Mouse (Mus musculus) CH12.LX (cell line): Measurements from ENCODE around the gene Dpep1. TPM values are rescaled to one million over a fixed set of nuclear protein-coding genes. Genes with fewer than 3 reads are reported as not detected.
A peak's percentile ranks its signal among the peaks of the same experiment; 100 is the strongest.

Experiments
- DNase-seq: peaks from one replicate; pipeline ENCODE4 v3.0.0-alpha.2; 2013; ENCODE audit errors: extremely low read depth
- H3K27ac ChIP-seq: 2 replicates; pipeline ENCODE4 v1.5.1; 2012; ENCODE audit warnings: low read depth, mild to moderate bottlenecking, control low read depth, moderate library complexity; ENCODE audit not compliant: insufficient read depth
- H3K27me3 ChIP-seq: replicated peaks from 2 replicates; pipeline ENCODE3; 2012; ENCODE audit warnings: inconsistent platforms
- H3K36me3 ChIP-seq, 2 experiments: replicated peaks in 1 of 2; 2 replicates each; pipeline versions ENCODE3 to v1.6.1; 2012; ENCODE audit warnings: inconsistent platforms in 1 of 2, low read length in 1 of 2, mild to moderate bottlenecking in 1 of 2, mixed read lengths in 1 of 2, moderate library complexity in 1 of 2; ENCODE audit not compliant: control insufficient read depth in 1 of 2, insufficient read depth in 1 of 2
- H3K4me1 ChIP-seq, 2 experiments: 2 replicates each; pipeline ENCODE4 v1.6.1; 2012; ENCODE audit warnings: inconsistent platforms in 1 of 2, moderate library complexity in 1 of 2; ENCODE audit not compliant: insufficient read depth in 2 of 2, control insufficient read depth in 1 of 2
- H3K4me2 ChIP-seq: 2 replicates; pipeline ENCODE4 v1.6.1; 2012; ENCODE audit warnings: low read depth, mild to moderate bottlenecking, control low read depth; ENCODE audit not compliant: poor library complexity, insufficient read depth, severe bottlenecking
- H3K4me3 ChIP-seq, 3 experiments: fragments of 150-350 bp in 1 of 3; sonication (generic) in 1 of 3; replicated peaks in 1 of 3; 2 replicates each; pipeline versions ENCODE3 to v1.5.1; 2011 to 2012; ENCODE audit warnings: low read depth in 2 of 3, low read length in 2 of 3, mild to moderate bottlenecking in 2 of 3, moderate library complexity in 2 of 3, control low read depth in 1 of 3, improper control_type of control experiment in 1 of 3, inconsistent platforms in 1 of 3, mixed read lengths in 1 of 3; ENCODE audit not compliant: poor library complexity in 1 of 3
- H3K79me2 ChIP-seq: replicated peaks from 2 replicates; pipeline ENCODE4 v1.6.1; 2012; ENCODE audit warnings: mild to moderate bottlenecking, moderate library complexity; ENCODE audit not compliant: control insufficient read depth, poor library complexity, insufficient read depth, severe bottlenecking; ENCODE audit errors: extremely low read depth
- H3K9ac ChIP-seq: 2 replicates; pipeline ENCODE4 v1.6.1; 2012; ENCODE audit warnings: low read depth, mild to moderate bottlenecking, control low read depth, moderate library complexity; ENCODE audit not compliant: insufficient read depth
- H3K9me3 ChIP-seq: replicated peaks from 2 replicates; pipeline ENCODE3; 2012; ENCODE audit warnings: low read length, inconsistent platforms, mixed read lengths
- BHLHE40 ChIP-seq: IDR thresholded peaks from 2 replicates; pipeline ENCODE4 v1.6.1; 2011; ENCODE audit warnings: mild to moderate bottlenecking, low read depth, low read length, improper control_type of control experiment
- CHD2 ChIP-seq: IDR thresholded peaks from 2 replicates; pipeline ENCODE4 v1.6.1; 2011; ENCODE audit warnings: low read length, improper control_type of control experiment
- EP300 ChIP-seq: IDR thresholded peaks from 2 replicates; pipeline ENCODE4 v1.6.1; 2011; ENCODE audit warnings: low read length, improper control_type of control experiment
- ETS1 ChIP-seq: conservative IDR thresholded peaks from 2 replicates; pipeline ENCODE4 v1.6.1; 2012; ENCODE audit warnings: low read depth, mild to moderate bottlenecking, inconsistent platforms, low read length, improper control_type of control experiment, moderate library complexity
- IRF4 ChIP-seq: IDR thresholded peaks from 2 replicates; pipeline ENCODE4 v1.6.1; 2014; ENCODE audit warnings: low read depth, mild to moderate bottlenecking, inconsistent platforms, low read length, improper control_type of control experiment
- JUN ChIP-seq: IDR thresholded peaks from 2 replicates; pipeline ENCODE4 v1.6.1; 2011; ENCODE audit warnings: low read depth, mild to moderate bottlenecking, low read length, improper control_type of control experiment, moderate library complexity; ENCODE audit not compliant: insufficient read depth
- JUND ChIP-seq: conservative IDR thresholded peaks from 2 replicates; pipeline ENCODE4 v1.6.1; 2011; ENCODE audit warnings: low read depth, low read length, improper control_type of control experiment
- KAT2A ChIP-seq: IDR thresholded peaks from 2 replicates; pipeline ENCODE4 v1.6.1; 2012; ENCODE audit warnings: low read length, improper control_type of control experiment, inconsistent platforms; ENCODE audit not compliant: insufficient replicate concordance
- MAX ChIP-seq: IDR thresholded peaks from 2 replicates; pipeline ENCODE4 v1.6.1; 2011; ENCODE audit warnings: low read length, improper control_type of control experiment
- MAZ ChIP-seq: IDR thresholded peaks from 2 replicates; pipeline ENCODE4 v1.6.1; 2012; ENCODE audit warnings: low read depth, mild to moderate bottlenecking, inconsistent platforms, low read length, improper control_type of control experiment, moderate library complexity
- MXI1 ChIP-seq: IDR thresholded peaks from 2 replicates; pipeline ENCODE4 v1.6.1; 2011; ENCODE audit warnings: mild to moderate bottlenecking, low read depth, low read length, improper control_type of control experiment
- NELFE ChIP-seq: IDR thresholded peaks from 2 replicates; pipeline ENCODE4 v1.6.1; 2011; ENCODE audit warnings: low read depth, low read length, improper control_type of control experiment
- NRF1 ChIP-seq: IDR thresholded peaks from 2 replicates; pipeline ENCODE4 v1.6.1; 2014; ENCODE audit warnings: low read depth, mild to moderate bottlenecking, inconsistent platforms, low read length, improper control_type of control experiment, moderate library complexity
- RCOR1 ChIP-seq: conservative IDR thresholded peaks from 2 replicates; pipeline ENCODE4 v1.6.1; 2012; ENCODE audit warnings: low read depth, mild to moderate bottlenecking, inconsistent platforms, low read length, improper control_type of control experiment
- SIN3A ChIP-seq: IDR thresholded peaks from 2 replicates; pipeline ENCODE4 v1.6.1; 2012; ENCODE audit warnings: low read length, improper control_type of control experiment, inconsistent platforms
- SMC3 ChIP-seq: IDR thresholded peaks from 2 replicates; pipeline ENCODE4 v1.6.1; 2011; ENCODE audit warnings: low read depth, low read length, improper control_type of control experiment
- TCF12 ChIP-seq: IDR thresholded peaks from 2 replicates; pipeline ENCODE4 v1.6.1; 2014; ENCODE audit warnings: low read depth, mild to moderate bottlenecking, inconsistent platforms, low read length, improper control_type of control experiment
- UBTF ChIP-seq: IDR thresholded peaks from 2 replicates; pipeline ENCODE4 v1.6.1; 2012; ENCODE audit warnings: low read depth, mild to moderate bottlenecking, inconsistent platforms, low read length, improper control_type of control experiment, moderate library complexity
- ZKSCAN1 ChIP-seq: IDR thresholded peaks from 2 replicates; pipeline ENCODE4 v1.6.1; 2012; ENCODE audit warnings: low read depth, inconsistent platforms, low read length, improper control_type of control experiment, borderline replicate concordance
- ZMIZ1 ChIP-seq: IDR thresholded peaks from 2 replicates; pipeline ENCODE4 v1.6.1; 2012; ENCODE audit warnings: low read depth, mild to moderate bottlenecking, inconsistent platforms, low read length, improper control_type of control experiment
- ZNF384 ChIP-seq: IDR thresholded peaks from 2 replicates; pipeline ENCODE4 v1.6.1; 2012; ENCODE audit warnings: low read depth, low read length, improper control_type of control experiment, inconsistent platforms
- dilution Hi-C: fragments of 300-500 bp; cut with MboI; formaldehyde crosslinking; loops from 2 replicates; pipeline ENCODE4 v1.14.3; 2020; ENCODE audit warnings: low sequenced_read_pairs; ENCODE audit not compliant: extremely low pct_unique_long_range_greater_than_20kb, extremely low pct_ligation_motif_present
- in situ Hi-C: fragments of 300-500 bp; cut with MboI; formaldehyde crosslinking; loops from 3 replicates; pipeline ENCODE4 v1.14.3; 2019; ENCODE audit warnings: low sequenced_read_pairs, low pct_ligation_motif_present, low pct_unique_long_range_greater_than_20kb, mixed read lengths
- polyA plus RNA-seq: library from polyadenylated mRNA; unstranded; fragments of >175 nt; gene quantifications from 2 replicates; pipeline ENCODE4 v1.2.1, GENCODE M21; 2012; ENCODE audit warnings: low read depth; ENCODE audit not compliant: insufficient read length
- total RNA-seq, 2 experiments: library from RNA; depleted of rRNA; stranded (reverse); fragments of 300-350 nt in 1 of 2; fragments of >200 nt in 1 of 2; gene quantifications; 2 replicates each; pipeline ENCODE4 v1.2.3; 2012 to 2014

The Dpep1 gene
- total and polyA plus RNA-seq, 3 experiments = not detected

- Histone ChIP-seq H3K9ac (no peak overlapping the region), H3K27me3 (no peaks in the 10 kb centered on the region), H3K36me3 (peaks cover 42 to 77% of the 10 kb centered on the region in 2 experiments), H3K4me2 (no peak overlapping the region), H3K79me2 (no peaks in the 10 kb centered on the region), H3K27ac (no peak overlapping the region)
- dilution Hi-C loops = no loop called here
- TF ChIP-seq KAT2A (no peak), ZNF384 (no peak), RCOR1 (no peak), ZMIZ1 (no peak), MAZ (no peak), MXI1 (no peak), CHD2 (no peak), JUND (no peak), ZKSCAN1 (no peak), BHLHE40 (no peak)
- TF ChIP-seq, all 38 proteins: peak for 0
- DNase-seq = no peak
- Histone ChIP-seq H3K4me3 (no peak overlapping the region), H3K4me1 (peaks cover 5 to 40% of the 10 kb centered on the region in 2 experiments), H3K9me3 (no peaks in the 10 kb centered on the region)
- in situ Hi-C loops = loop anchor here (5.0 kb wide), 1 partner anchor 39 kb away; no protein-coding TSS in a partner anchor
Measured at GRCm38 (mm10) chr8:123248596-123248995, 62.6 kb downstream of the Dpep1 start.

GRCm38 (mm10) chr8:123250940-123251339, 64.9 kb downstream of the Dpep1 start:
- Histone ChIP-seq H3K27ac (peak overlapping the region; percentile 41; the same call in 1 of the 2 replicates), H3K36me3 (peaks cover 33 to 58% of the 10 kb centered on the region in 2 experiments)

More at GRCm38 (mm10) chr8:123250940-123251339, 64.9 kb downstream of the Dpep1 start:
- no peak overlapping the region for H3K4me2 ChIP-seq
- H3K9me3 ChIP-seq = no peaks in the 10 kb centered on the region
- peak; percentile 29; the same call in 1 of the 2 replicates for TF ChIP-seq ETS1
- peak; percentile 72 for TF ChIP-seq EP300
- TF ChIP-seq IRF4 = peak; percentile 71
- 0 out of 2 replicates have a peak, but pooled peaks have one; percentile 3 for TF ChIP-seq JUN
- TF ChIP-seq MXI1 = no peak
- TF ChIP-seq SIN3A = peak; percentile 47; the same call in 1 of the 2 replicates
- TF ChIP-seq SMC3 = no peak
- TF ChIP-seq NRF1 = no peak
- peak; percentile 33; the same call in 1 of the 2 replicates for TF ChIP-seq TCF12
- TF ChIP-seq NELFE = no peak
- peak; percentile 68 for TF ChIP-seq BHLHE40
- TF ChIP-seq UBTF = 0 out of 2 replicates have a peak, but pooled peaks have one; percentile 54
- TF ChIP-seq MAX = peak; percentile 31; the same call in 1 of the 2 replicates
- no peak overlapping the region for H3K9ac ChIP-seq
- no peaks in the 10 kb centered on the region for H3K79me2 ChIP-seq
- no peaks in the 10 kb centered on the region for H3K27me3 ChIP-seq
- in situ Hi-C loops = no loop called here
- dilution Hi-C loops = no loop called here
- peak; percentile 45 for DNase-seq
- H3K4me3 ChIP-seq = no peak overlapping the region
- H3K4me1 ChIP-seq = peaks cover 13 to 51% of the 10 kb centered on the region in 2 experiments

Other genes with a start within 250 kb of the Dpep1 start
- 51.1 and 60.7 TPM in 2 replicates for gene Ankrd11, start 144.0 kb upstream of the Dpep1 start, total RNA-seq (2012; rRNA removed)
- gene Ankrd11, start 144.0 kb upstream of the Dpep1 start, total RNA-seq (2014; rRNA removed) = 37.4 and 37.7 TPM in 2 replicates
- gene Ankrd11, start 144.0 kb upstream of the Dpep1 start, polyA plus RNA-seq = 74.1 and 74.9 TPM in 2 replicates
- gene Spg7, start 123.3 kb upstream of the Dpep1 start, total RNA-seq (2012; rRNA removed) = 32.8 and 35.2 TPM in 2 replicates
- gene Spg7, start 123.3 kb upstream of the Dpep1 start, total RNA-seq (2014; rRNA removed) = 20.8 and 21.2 TPM in 2 replicates
- 26.1 and 35.8 TPM in 2 replicates for gene Spg7, start 123.3 kb upstream of the Dpep1 start, polyA plus RNA-seq
- 3,361 and 3,721 TPM in 2 replicates for gene Rpl13, start 83.9 kb upstream of the Dpep1 start, total RNA-seq (2012; rRNA removed)
- gene Rpl13, start 83.9 kb upstream of the Dpep1 start, total RNA-seq (2014; rRNA removed) = 2,646 and 2,709 TPM in 2 replicates
- gene Rpl13, start 83.9 kb upstream of the Dpep1 start, polyA plus RNA-seq = 973 and 1,610 TPM in 2 replicates
- gene Cpne7, start 68.9 kb upstream of the Dpep1 start, total RNA-seq (2012; rRNA removed) = 0.08 TPM in 1 of 2 replicates, not detected in the other
- gene Cpne7, start 68.9 kb upstream of the Dpep1 start, total RNA-seq (2014; rRNA removed) = not detected in 2 replicates
- not detected in 2 replicates for gene Cpne7, start 68.9 kb upstream of the Dpep1 start, polyA plus RNA-seq
- gene Sult5a1, start 27.9 kb upstream of the Dpep1 start, total RNA-seq (2012; rRNA removed) = 0.25 and 0.68 TPM in 2 replicates
- not detected in 2 replicates for gene Sult5a1, start 27.9 kb upstream of the Dpep1 start, total RNA-seq (2014; rRNA removed)
- not detected in 2 replicates for gene Sult5a1, start 27.9 kb upstream of the Dpep1 start, polyA plus RNA-seq
- gene Chmp1a, start 26.5 kb downstream of the Dpep1 start, total RNA-seq (2012; rRNA removed) = 69.5 and 103 TPM in 2 replicates
- 80.8 and 83.2 TPM in 2 replicates for gene Chmp1a, start 26.5 kb downstream of the Dpep1 start, total RNA-seq (2014; rRNA removed)
- gene Chmp1a, start 26.5 kb downstream of the Dpep1 start, polyA plus RNA-seq = 67.0 and 67.5 TPM in 2 replicates
- 0.38 and 0.46 TPM in 2 replicates for gene Spata33, start 26.6 kb downstream of the Dpep1 start, total RNA-seq (2012; rRNA removed)
- gene Spata33, start 26.6 kb downstream of the Dpep1 start, total RNA-seq (2014; rRNA removed) = 0.35 and 0.36 TPM in 2 replicates
- gene Spata33, start 26.6 kb downstream of the Dpep1 start, polyA plus RNA-seq = 0.41 and 0.44 TPM in 2 replicates
- gene Cdk10, start 38.6 kb downstream of the Dpep1 start, total RNA-seq (2012; rRNA removed) = 33.7 and 35.7 TPM in 2 replicates
- 24.8 and 28.6 TPM in 2 replicates for gene Cdk10, start 38.6 kb downstream of the Dpep1 start, total RNA-seq (2014; rRNA removed)
- 33.9 and 38.0 TPM in 2 replicates for gene Cdk10, start 38.6 kb downstream of the Dpep1 start, polyA plus RNA-seq
- 2.1 and 2.3 TPM in 2 replicates for gene Spata2l, start 50.0 kb downstream of the Dpep1 start, total RNA-seq (2012; rRNA removed)
- gene Spata2l, start 50.0 kb downstream of the Dpep1 start, total RNA-seq (2014; rRNA removed) = 0.63 and 0.95 TPM in 2 replicates
- gene Spata2l, start 50.0 kb downstream of the Dpep1 start, polyA plus RNA-seq = 1.4 and 1.9 TPM in 2 replicates
- gene Zfp276, start 68.0 kb downstream of the Dpep1 start, total RNA-seq (2012; rRNA removed) = 9.6 and 10.2 TPM in 2 replicates
- gene Zfp276, start 68.0 kb downstream of the Dpep1 start, total RNA-seq (2014; rRNA removed) = 5.5 and 5.9 TPM in 2 replicates
- gene Zfp276, start 68.0 kb downstream of the Dpep1 start, polyA plus RNA-seq = 8.7 and 9.2 TPM in 2 replicates
- gene Vps9d1, start 68.1 kb downstream of the Dpep1 start, total RNA-seq (2012; rRNA removed) = 5.2 and 5.5 TPM in 2 replicates
- gene Vps9d1, start 68.1 kb downstream of the Dpep1 start, total RNA-seq (2014; rRNA removed) = 2.8 and 3.1 TPM in 2 replicates
- gene Vps9d1, start 68.1 kb downstream of the Dpep1 start, polyA plus RNA-seq = 6.3 and 9.7 TPM in 2 replicates
- 39.2 and 50.7 TPM in 2 replicates for gene Fanca, start 132.3 kb downstream of the Dpep1 start, total RNA-seq (2012; rRNA removed)
- 21.9 and 26.7 TPM in 2 replicates for gene Fanca, start 132.3 kb downstream of the Dpep1 start, total RNA-seq (2014; rRNA removed)
- 57.8 and 60.6 TPM in 2 replicates for gene Fanca, start 132.3 kb downstream of the Dpep1 start, polyA plus RNA-seq
- gene Spire2, start 146.5 kb downstream of the Dpep1 start, total RNA-seq (2012; rRNA removed) = 2.3 and 2.9 TPM in 2 replicates
- gene Spire2, start 146.5 kb downstream of the Dpep1 start, total RNA-seq (2014; rRNA removed) = 0.96 and 1.1 TPM in 2 replicates
- gene Spire2, start 146.5 kb downstream of the Dpep1 start, polyA plus RNA-seq = 2.3 and 2.6 TPM in 2 replicates
- gene Tcf25, start 187.5 kb downstream of the Dpep1 start, total RNA-seq (2012; rRNA removed) = 142 and 168 TPM in 2 replicates
- gene Tcf25, start 187.5 kb downstream of the Dpep1 start, total RNA-seq (2014; rRNA removed) = 204 and 207 TPM in 2 replicates
- gene Tcf25, start 187.5 kb downstream of the Dpep1 start, polyA plus RNA-seq = 393 and 396 TPM in 2 replicates
- 0.04 TPM in 1 of 2 replicates, not detected in the other for gene Mc1r, start 220.9 kb downstream of the Dpep1 start, total RNA-seq (2012; rRNA removed)
- gene Mc1r, start 220.9 kb downstream of the Dpep1 start, total RNA-seq (2014; rRNA removed) = not detected in 2 replicates
- 0.07 TPM in 1 of 2 replicates, not detected in the other for gene Mc1r, start 220.9 kb downstream of the Dpep1 start, polyA plus RNA-seq
- 1.8 and 3.1 TPM in 2 replicates for gene Tubb3, start 225.2 kb downstream of the Dpep1 start, total RNA-seq (2012; rRNA removed)
- gene Tubb3, start 225.2 kb downstream of the Dpep1 start, total RNA-seq (2014; rRNA removed) = 1.3 and 2.2 TPM in 2 replicates
- 1.8 and 2.6 TPM in 2 replicates for gene Tubb3, start 225.2 kb downstream of the Dpep1 start, polyA plus RNA-seq
- 19.9 and 20.9 TPM in 2 replicates for gene Def8, start 237.3 kb downstream of the Dpep1 start, total RNA-seq (2012; rRNA removed)
- gene Def8, start 237.3 kb downstream of the Dpep1 start, total RNA-seq (2014; rRNA removed) = 16.8 and 17.9 TPM in 2 replicates
- gene Def8, start 237.3 kb downstream of the Dpep1 start, polyA plus RNA-seq = 22.4 and 23.3 TPM in 2 replicates